Mouse (Mus musculus) heart, adult 18-20 months (tissue): ENCODE results near the gene Epb41l5. TPM values are rescaled to one million over a fixed set of nuclear protein-coding genes. Genes with fewer than 3 reads are reported as not detected.
A peak's percentile ranks its signal among the peaks of the same experiment; 100 is the strongest.

Source experiments
- DNase-seq, 2 experiments: peaks; one replicate each; pipeline ENCODE4 v3.0.0; 2021 to 2022; ENCODE audit warnings: mixed read lengths in 1 of 2
- total RNA-seq, 2 experiments: library from RNA; stranded (reverse); gene quantifications; 2 replicates each; pipeline ENCODE4 v1.2.3; 2021

Gene Epb41l5
- total RNA-seq, 2 experiments from 2014 or later = 5.3 to 6.7 TPM

- DNase-seq = peak in 1 of 2 experiments; percentile 36
Measured at GRCm38 (mm10) chr1:119501881-119502280, 146.9 kb downstream of the Epb41l5 start.

GRCm38 (mm10) chr1:119499456-119499855, 149.3 kb downstream of the Epb41l5 start:
- DNase-seq = no peak

GRCm38 (mm10) chr1:119498536-119499231, 150.1 kb downstream of the Epb41l5 start:
- DNase-seq = no peak

- no peak for DNase-seq
Measured at GRCm38 (mm10) chr1:119497346-119498004, 151.3 kb downstream of the Epb41l5 start.

- DNase-seq = no peak
Measured at GRCm38 (mm10) chr1:119495396-119495775, 153.4 kb downstream of the Epb41l5 start.

Other genes with a start within 250 kb of the Epb41l5 start
- 1 to 10 TPM; 1.2 to 1.4 TPM for gene Inhbb, start 226.8 kb downstream of the Epb41l5 start, total RNA-seq
- 10 to 100 TPM; 25.0 to 27.9 TPM for gene Ralb, start 144.2 kb downstream of the Epb41l5 start, total RNA-seq
- 10 to 100 TPM; 13.5 to 15.6 TPM for gene Tmem185b, start 122.8 kb downstream of the Epb41l5 start, total RNA-seq
- 10 to 100 TPM; 28.1 to 30.2 TPM for gene Ptpn4, start 188.6 kb upstream of the Epb41l5 start, total RNA-seq